ENCODE assay signal across 8 mouse cellular contexts in genomic region chr5:64878027-64878425, GRCm38 (mm10). TPM values are rescaled to one million over a fixed set of nuclear protein-coding genes. Genes with fewer than 3 reads are reported as not detected.
DNase-seq lines count a peak whose midpoint lies in the region; ATAC-seq and TF ChIP-seq lines count a peak whose summit lies in the region.

No protein-coding gene starts in this region.

- no peaks in the 10 kb centered on the region for H3K36me3 ChIP-seq in forebrain, embryonic 10.5 days (replicated peaks)
- no peaks in the 10 kb centered on the region for H3K36me3 ChIP-seq in heart, postnatal 0 days (replicated peaks; ENCODE audit: control insufficient read depth, insufficient read depth, low read length)
- H3K36me3 ChIP-seq in stomach, embryonic 15.5 days = no peaks in the 10 kb centered on the region

- TF ChIP-seq CTCF in heart, postnatal 0 days (IDR thresholded peaks at IDR 0.05; ENCODE audit: low read depth) = no peak

- no peak overlapping the region for H3K4me2 ChIP-seq in heart, postnatal 0 days (ENCODE audit: low read depth, low read length)
- H3K4me2 ChIP-seq in stomach, embryonic 15.5 days = no peak overlapping the region

- peak; percentile 92 for ATAC-seq in heart, postnatal 0 days (ENCODE audit: insufficient read depth, low read depth)
- ATAC-seq in stomach, embryonic 15.5 days (ENCODE audit: insufficient read depth, low FRiP score, low read depth) = peak; percentile 75

- H3K4me3 ChIP-seq in forebrain, embryonic 10.5 days = no peak overlapping the region
- H3K4me3 ChIP-seq in heart, postnatal 0 days (ENCODE audit: low read depth, low read length) = no peak overlapping the region
- H3K4me3 ChIP-seq in stomach, embryonic 15.5 days (replicated peaks) = no peak overlapping the region

- no peaks in the 10 kb centered on the region for H3K27me3 ChIP-seq in forebrain, embryonic 10.5 days (ENCODE audit: poor library complexity, severe bottlenecking)
- no peaks in the 10 kb centered on the region for H3K27me3 ChIP-seq in heart, postnatal 0 days (ENCODE audit: control insufficient read depth, insufficient read depth, low read length)
- H3K27me3 ChIP-seq in stomach, embryonic 15.5 days (replicated peaks) = no peaks in the 10 kb centered on the region

- TF ChIP-seq EP300 in heart, postnatal 0 days (IDR thresholded peaks at IDR 0.05; ENCODE audit: low read depth) = peak; percentile 74; the same call in 1 of the 2 replicates

- peak; percentile 29 for DNase-seq in urinary bladder, postnatal 25 days (ENCODE audit: low spot score)
- DNase-seq in urinary bladder, postnatal 10 days (ENCODE audit: low spot score) = no peak
- DNase-seq in forebrain, embryonic 10.5 days (ENCODE audit: extremely low spot score, low spot score) = peak; percentile 84
- DNase-seq in heart, postnatal 0 days (ENCODE audit: low spot score) = peak; percentile 89
- peak; percentile 51 to 76 for DNase-seq in kidney, postnatal 25 days
- peak; percentile 59 for DNase-seq in lung, postnatal 25 days (ENCODE audit: low spot score)
- no peak for DNase-seq in spleen, adult 18-20 months

- peaks cover 48% of the 10 kb centered on the region for H3K4me1 ChIP-seq in forebrain, embryonic 10.5 days
- H3K4me1 ChIP-seq in heart, postnatal 0 days (ENCODE audit: control insufficient read depth, insufficient read depth) = peaks cover 16% of the 10 kb centered on the region
- H3K4me1 ChIP-seq in stomach, embryonic 15.5 days = peaks cover 18% of the 10 kb centered on the region

- peak overlapping the region; percentile 87 for H3K27ac ChIP-seq in forebrain, embryonic 10.5 days
- peak overlapping the region; percentile 78 for H3K27ac ChIP-seq in heart, postnatal 0 days (ENCODE audit: low read depth)
- peak overlapping the region; percentile 81 for H3K27ac ChIP-seq in stomach, embryonic 15.5 days

- peaks cover 11% of the 10 kb centered on the region; the same call in 1 of the 2 replicates for H3K9me3 ChIP-seq in forebrain, embryonic 10.5 days
- H3K9me3 ChIP-seq in heart, postnatal 0 days (replicated peaks; ENCODE audit: control insufficient read depth, low read length) = no peaks in the 10 kb centered on the region; the same call in 1 of the 2 replicates
- H3K9me3 ChIP-seq in stomach, embryonic 15.5 days = no peaks in the 10 kb centered on the region

- 1% methylated on average over 4 of the region's 4 CpGs for WGBS in forebrain, embryonic 10.5 days
- 15% methylated on average over 4 of the region's 4 CpGs for WGBS in heart, postnatal 0 days
- 16% methylated on average over 4 of the region's 4 CpGs for WGBS in stomach, embryonic 15.5 days

- H3K9ac ChIP-seq in heart, postnatal 0 days (replicated peaks; ENCODE audit: low read depth, low read length) = no peak overlapping the region
- no peak overlapping the region for H3K9ac ChIP-seq in stomach, embryonic 15.5 days

RNA-seq across cellular contexts. Expression of gene Tlr1, which starts 55.3 kb away (rescaled TPM):
- polyA plus RNA-seq in forebrain, embryonic 10.5 days (2016; fragmentation: Nextera tagmentation; extraction: Ambion mirVana) = 0.58 and 0.62 TPM in 2 replicates
- 1.6 TPM in 1 of 2 replicates, not detected in the other for total RNA-seq in heart, postnatal 0 days (2014; rRNA removed; ENCODE audit: low replicate concordance)
- polyA plus RNA-seq in heart, postnatal 0 days (2015; fragmentation: Nextera tagmentation; extraction: Ambion mirVana) = 0.45 and 0.46 TPM in 2 replicates
- 0.99 and 1.3 TPM in 2 replicates for polyA plus RNA-seq in stomach, embryonic 15.5 days (2015; fragmentation: Nextera tagmentation; extraction: Ambion mirVana)

Comparison
In these comparisons a context has a peak if more than half of its experiments do, and no peak if none do; other contexts are left out.
1. DNase-seq: peak in urinary bladder, postnatal 25 days (single experiment), forebrain, embryonic 10.5 days (single experiment), heart, postnatal 0 days (single experiment), kidney, postnatal 25 days (2 of 2) and lung, postnatal 25 days (single experiment); none in urinary bladder, postnatal 10 days (single experiment) and spleen, adult 18-20 months (0 of 2).
2. Peak in every context shown above with its lines, with median percentiles within 50 percentile points of each other: H3K27ac ChIP-seq.